Mouse (Mus musculus): ENCODE data around the gene Rab8b. TPM values are rescaled to one million over a fixed set of nuclear protein-coding genes. Genes with fewer than 3 reads are reported as not detected.
"Not testable (repeated sequence)": the region's sequence is repeated elsewhere in the genome, so short reads cannot be mapped to it uniquely, and the experiment has no call there.

Rab8b gene
- total RNA-seq, 2 experiments from 2014 or later, result 9.5 to 9.8 TPM

- intact Hi-C loops (cut with DNase I; ENCODE audit: low total_unique reads), result no loop called here
- DNase-seq, result no peak
Observed at GRCm38 (mm10) chr9:66919981-66920380, 494 bp upstream of the Rab8b start.

- intact Hi-C loops (cut with DNase I; ENCODE audit: low total_unique reads), result no loop called here
- DNase-seq, result no peak
Observed at GRCm38 (mm10) chr9:66918672-66919330, 686 bp downstream of the Rab8b start.

GRCm38 (mm10) chr9:66917892-66918255, 1.6 kb downstream of the Rab8b start:
- intact Hi-C loops (cut with DNase I; ENCODE audit: low total_unique reads), result no loop called here
- no peak for DNase-seq

GRCm38 (mm10) chr9:66917216-66917891, 2.1 kb downstream of the Rab8b start:
- no peak for DNase-seq
- intact Hi-C loops (cut with DNase I; ENCODE audit: low total_unique reads), result no loop called here

GRCm38 (mm10) chr9:66915869-66916785, 3.4 kb downstream of the Rab8b start:
- DNase-seq, result no peak
- intact Hi-C loops (cut with DNase I; ENCODE audit: low total_unique reads), result no loop called here

- DNase-seq, result no peak
- intact Hi-C loops (cut with DNase I; ENCODE audit: low total_unique reads), result no loop called here
Observed at GRCm38 (mm10) chr9:66915401-66915800, 4.1 kb downstream of the Rab8b start.

- DNase-seq, result no peak
- intact Hi-C loops (cut with DNase I; ENCODE audit: low total_unique reads), result no loop called here
Observed at GRCm38 (mm10) chr9:66914540-66914939, 4.9 kb downstream of the Rab8b start.

- intact Hi-C loops (cut with DNase I; ENCODE audit: low total_unique reads); DNase-seq: not testable (repeated sequence)
Observed at GRCm38 (mm10) chr9:66913254-66913934, 6.1 kb downstream of the Rab8b start.

GRCm38 (mm10) chr9:66912304-66912703, 7.2 kb downstream of the Rab8b start:
- DNase-seq, result no peak
- intact Hi-C loops (cut with DNase I; ENCODE audit: low total_unique reads), result no loop called here

- no peak for DNase-seq
- intact Hi-C loops (cut with DNase I; ENCODE audit: low total_unique reads), result no loop called here
Observed at GRCm38 (mm10) chr9:66910677-66911076, 8.8 kb downstream of the Rab8b start.

- intact Hi-C loops (cut with DNase I; ENCODE audit: low total_unique reads), result no loop called here
- DNase-seq, result no peak
Observed at GRCm38 (mm10) chr9:66909922-66910321, 9.6 kb downstream of the Rab8b start.

- intact Hi-C loops (cut with DNase I; ENCODE audit: low total_unique reads), result no loop called here
Observed at GRCm38 (mm10) chr9:66907746-66908397, 11.6 kb downstream of the Rab8b start.

GRCm38 (mm10) chr9:66907126-66907525, 12.4 kb downstream of the Rab8b start:
- DNase-seq, result no peak
- intact Hi-C loops (cut with DNase I; ENCODE audit: low total_unique reads), result no loop called here

More at GRCm38 (mm10) chr9:66907746-66908397, 11.6 kb downstream of the Rab8b start:
- no peak for DNase-seq

- no peak for DNase-seq
- intact Hi-C loops (cut with DNase I; ENCODE audit: low total_unique reads), result no loop called here
Observed at GRCm38 (mm10) chr9:66905990-66906389, 13.5 kb downstream of the Rab8b start.

- no peak for DNase-seq
- intact Hi-C loops (cut with DNase I; ENCODE audit: low total_unique reads), result no loop called here
Observed at GRCm38 (mm10) chr9:66899526-66899925, 20.0 kb downstream of the Rab8b start.

GRCm38 (mm10) chr9:66899072-66899471, 20.4 kb downstream of the Rab8b start:
- DNase-seq, result no peak
- intact Hi-C loops (cut with DNase I; ENCODE audit: low total_unique reads), result no loop called here

- intact Hi-C loops (cut with DNase I; ENCODE audit: low total_unique reads), result no loop called here
- DNase-seq, result no peak
Observed at GRCm38 (mm10) chr9:66897851-66898250, 21.6 kb downstream of the Rab8b start.

- intact Hi-C loops (cut with DNase I; ENCODE audit: low total_unique reads), result no loop called here
- no peak for DNase-seq
Observed at GRCm38 (mm10) chr9:66896951-66897350, 22.5 kb downstream of the Rab8b start.

GRCm38 (mm10) chr9:66895995-66896394, 23.5 kb downstream of the Rab8b start:
- intact Hi-C loops (cut with DNase I; ENCODE audit: low total_unique reads), result no loop called here

More at GRCm38 (mm10) chr9:66895995-66896394, 23.5 kb downstream of the Rab8b start:
- no peak for DNase-seq
